17 mouse cellular contexts compared by ENCODE assay signal in genomic region chr15:8402591-8402990, GRCm38 (mm10).
"Had no signal": no experiment of that assay in that cellular context is flagged by ENCODE, and none has a peak within 500 bp of the region (broad histone marks: within the 10 kb centered on the region; RNA-seq: fewer than 3 reads in every experiment).

No protein-coding gene starts in this region.

- H3K9ac ChIP-seq: liver, embryonic 14.5 days; lung, embryonic 14.5 days; midbrain, embryonic 12.5 days; neural tube, embryonic 13.5 days; neural tube, embryonic 15.5 days had no signal

- H3K9me3 ChIP-seq: midbrain, embryonic 10.5 days; midbrain, embryonic 12.5 days; neural tube, embryonic 13.5 days; neural tube, embryonic 15.5 days had no signal

- H3K4me1 ChIP-seq: neural tube, embryonic 15.5 days had no signal

- H3K4me3 ChIP-seq: midbrain, embryonic 10.5 days; midbrain, embryonic 12.5 days; myocyte; neural tube, embryonic 13.5 days; neural tube, embryonic 15.5 days had no signal

- H3K36me3 ChIP-seq: midbrain, embryonic 10.5 days; midbrain, embryonic 12.5 days; neural tube, embryonic 13.5 days; neural tube, embryonic 15.5 days had no signal

- DNase-seq: lung, adult 18-20 months; lung, embryonic 14.5 days; lung, postnatal 10 days; lung, postnatal 4 days; midbrain, embryonic 14.5 days; retina, postnatal 1 day; right cerebral cortex, adult 18-20 months; thymus, adult 18-20 months; thymus, postnatal 14 days; thymus, postnatal 4 days had no signal

- H3K27me3 ChIP-seq: midbrain, embryonic 12.5 days; neural tube, embryonic 13.5 days; neural tube, embryonic 15.5 days had no signal

- H3K27ac ChIP-seq: liver, embryonic 14.5 days; midbrain, embryonic 10.5 days; midbrain, embryonic 12.5 days; neural tube, embryonic 13.5 days; neural tube, embryonic 15.5 days had no signal

- H3K4me2 ChIP-seq: lung, embryonic 14.5 days; midbrain, embryonic 12.5 days; neural tube, embryonic 13.5 days; neural tube, embryonic 15.5 days had no signal

- ATAC-seq: midbrain, embryonic 16.5 days had no signal
